Mouse (Mus musculus): Measurements from ENCODE around the gene Sdk2. TPM values are rescaled to one million over a fixed set of nuclear protein-coding genes. Genes with fewer than 3 reads are reported as not detected.

Sdk2 gene
- polyA plus RNA-seq, 1 experiment from 2014 or later: 3.5 TPM

- no peak overlapping the region for H3K27ac ChIP-seq (ENCODE audit: low read depth)
- no peak overlapping the region for H3K4me3 ChIP-seq (ENCODE audit: low read depth, low read length)
- H3K9me3 ChIP-seq (ENCODE audit: low read depth, low read length): no peaks in the 10 kb centered on the region
- H3K4me1 ChIP-seq (ENCODE audit: insufficient read depth): 0 out of 2 replicates have a peak, but pooled peaks cover 6% of the 10 kb centered on the region
- DNase-seq (no peak), ATAC-seq (ENCODE audit: insufficient read depth) (no peak)
- H3K9ac ChIP-seq: no peak overlapping the region
- no peak for TF ChIP-seq CTCF (IDR thresholded peaks at IDR 0.05; ENCODE audit: low read depth)
- no peaks in the 10 kb centered on the region for H3K36me3 ChIP-seq (ENCODE audit: insufficient read depth)
- H3K27me3 ChIP-seq (ENCODE audit: insufficient read depth, low read length): peaks cover 10% of the 10 kb centered on the region
- WGBS: 27% methylated on average over 14 of the region's 14 CpGs
- no peak overlapping the region for H3K4me2 ChIP-seq
These were observed 49.9 kb downstream of the Sdk2 start for GRCm38 (mm10) chr11:114016889-114017392.

DNA sequence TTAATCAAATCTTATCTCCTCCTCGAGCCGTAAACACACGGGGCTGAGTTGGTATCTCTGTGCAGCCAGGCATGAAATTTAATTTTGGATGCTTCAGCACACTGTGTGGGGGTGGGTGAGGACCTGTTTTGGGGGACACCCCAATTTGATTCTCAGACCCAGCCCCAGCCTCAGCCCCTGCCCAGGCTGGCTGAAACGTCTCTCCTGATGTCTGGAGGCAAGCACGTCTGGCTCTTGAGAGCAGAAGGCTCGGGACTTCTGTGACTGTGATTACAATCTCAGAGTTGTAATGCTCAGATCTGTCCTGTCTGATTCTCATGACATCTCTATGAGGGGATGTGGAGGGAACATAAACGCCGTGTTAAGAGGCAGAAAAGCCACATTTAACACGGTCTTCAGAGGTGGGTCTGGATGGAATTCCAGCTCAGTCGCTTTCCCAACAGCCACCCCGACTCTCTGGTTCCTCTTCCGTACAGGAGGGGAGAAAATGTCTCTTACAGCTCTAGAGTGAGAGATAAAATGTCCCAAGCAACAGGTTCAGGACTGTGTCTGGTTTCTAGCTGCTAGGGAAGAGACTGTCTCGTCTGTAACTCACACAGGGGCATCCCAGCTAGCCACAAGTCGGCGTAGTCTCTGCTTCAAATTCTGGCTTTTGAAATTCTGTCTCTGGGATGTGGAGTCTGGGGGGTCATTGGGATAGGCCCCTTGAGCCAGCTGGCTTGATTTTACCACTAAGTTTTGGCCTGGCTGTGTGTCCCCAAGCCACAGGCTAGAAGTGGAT is 50.5 kb downstream of the Sdk2 start:
- TF ChIP-seq CTCF (IDR thresholded peaks at IDR 0.05; ENCODE audit: low read depth): no peak
- Histone ChIP-seq H3K4me1 (ENCODE audit: insufficient read depth) (0 out of 2 replicates have a peak, but pooled peaks cover 6% of the 10 kb centered on the region), H3K9me3 (ENCODE audit: low read depth, low read length) (no peaks in the 10 kb centered on the region), H3K4me3 (ENCODE audit: low read depth, low read length) (no peak overlapping the region), H3K36me3 (ENCODE audit: insufficient read depth) (no peaks in the 10 kb centered on the region), H3K27me3 (ENCODE audit: insufficient read depth, low read length) (peaks cover 10% of the 10 kb centered on the region), H3K27ac (ENCODE audit: low read depth) (no peak overlapping the region), H3K4me2 (no peak overlapping the region), H3K9ac (no peak overlapping the region)
- DNase-seq: no peak
- 31% methylated on average over 15 of the region's 15 CpGs for WGBS
- ATAC-seq (ENCODE audit: insufficient read depth): no peak

DNA sequence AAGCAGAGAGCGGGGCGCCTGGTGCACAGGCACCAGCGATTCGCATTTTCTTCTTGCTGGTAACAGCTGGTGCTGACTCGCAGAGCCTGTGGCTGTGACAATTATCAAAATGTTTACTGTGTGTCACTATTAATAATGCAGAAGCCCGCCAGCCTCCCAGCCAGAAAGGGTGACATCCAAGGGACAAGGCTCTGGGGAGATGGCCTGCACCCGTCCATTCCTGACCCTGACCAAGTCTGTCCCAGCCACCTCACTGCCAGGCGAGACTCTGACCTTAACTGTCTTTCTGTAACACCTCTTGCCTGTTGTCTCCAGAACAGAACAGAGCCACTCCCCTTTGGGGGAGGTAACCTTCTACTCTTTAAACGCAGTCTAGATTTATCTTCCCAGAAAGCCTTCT is 55.3 kb downstream of the Sdk2 start:
- Histone ChIP-seq H3K27ac (ENCODE audit: low read depth) (no peak overlapping the region), H3K9me3 (ENCODE audit: low read depth, low read length) (no peaks in the 10 kb centered on the region), H3K4me2 (no peak overlapping the region), H3K4me3 (ENCODE audit: low read depth, low read length) (no peak overlapping the region), H3K9ac (no peak overlapping the region), H3K27me3 (ENCODE audit: insufficient read depth, low read length) (peaks cover 4% of the 10 kb centered on the region; the same call in 1 of the 2 replicates), H3K4me1 (ENCODE audit: insufficient read depth) (peaks cover 6% of the 10 kb centered on the region), H3K36me3 (ENCODE audit: insufficient read depth) (no peaks in the 10 kb centered on the region)
- DNase-seq: peak; percentile 62
- TF ChIP-seq CTCF (IDR thresholded peaks at IDR 0.05; ENCODE audit: low read depth): no peak
- peak; percentile 64 for ATAC-seq (ENCODE audit: insufficient read depth)
- WGBS: 27% methylated on average over 9 of the region's 9 CpGs

DNA sequence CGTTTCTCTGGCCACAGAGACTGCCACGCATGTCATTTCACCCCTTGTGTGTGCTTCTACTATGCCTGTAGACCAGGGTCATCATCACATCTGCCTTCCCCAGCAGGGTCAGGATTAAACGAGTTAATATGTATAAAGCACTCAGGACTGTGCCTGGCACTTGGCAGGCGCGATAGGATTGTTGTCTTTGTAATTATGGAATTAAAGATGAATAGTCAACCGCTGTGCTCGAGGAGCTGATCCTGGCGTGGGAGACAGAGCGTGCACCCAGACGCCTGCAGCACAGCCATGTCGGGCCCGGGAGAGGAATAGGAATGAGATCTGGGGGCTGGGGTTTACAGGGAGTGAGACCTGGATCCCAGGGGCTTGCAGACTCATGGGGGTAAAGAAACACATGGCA is 61.0 kb downstream of the Sdk2 start:
- WGBS: 38% methylated on average over 12 of the region's 12 CpGs
- Histone ChIP-seq H3K4me3 (ENCODE audit: low read depth, low read length) (no peak overlapping the region), H3K9ac (no peak overlapping the region), H3K9me3 (ENCODE audit: low read depth, low read length) (no peaks in the 10 kb centered on the region), H3K4me2 (no peak overlapping the region), H3K4me1 (ENCODE audit: insufficient read depth) (peaks cover 6% of the 10 kb centered on the region), H3K36me3 (ENCODE audit: insufficient read depth) (no peaks in the 10 kb centered on the region), H3K27me3 (ENCODE audit: insufficient read depth, low read length) (no peaks in the 10 kb centered on the region), H3K27ac (ENCODE audit: low read depth) (no peak overlapping the region)
- ATAC-seq (ENCODE audit: insufficient read depth): no peak
- no peak for DNase-seq
- no peak for TF ChIP-seq CTCF (IDR thresholded peaks at IDR 0.05; ENCODE audit: low read depth)

- ATAC-seq (ENCODE audit: insufficient read depth) (no peak), DNase-seq (no peak)
- 91% methylated on average over 7 of the region's 7 CpGs for whole genome bisulfite sequencing
- H3K9me3 ChIP-seq (ENCODE audit: low read depth, low read length): no peaks in the 10 kb centered on the region
- no peak overlapping the region for H3K4me3 ChIP-seq (ENCODE audit: low read depth, low read length)
- H3K4me2 ChIP-seq: no peak overlapping the region
- peaks cover 6% of the 10 kb centered on the region for H3K4me1 ChIP-seq (ENCODE audit: insufficient read depth)
- H3K27ac ChIP-seq (ENCODE audit: low read depth): no peak overlapping the region
- TF ChIP-seq CTCF (IDR thresholded peaks at IDR 0.05; ENCODE audit: low read depth): no peak
- no peaks in the 10 kb centered on the region for H3K27me3 ChIP-seq (ENCODE audit: insufficient read depth, low read length)
- no peak overlapping the region for H3K9ac ChIP-seq
- H3K36me3 ChIP-seq (ENCODE audit: insufficient read depth): no peaks in the 10 kb centered on the region
These were observed 62.2 kb downstream of the Sdk2 start for GRCm38 (mm10) chr11:114004651-114005050.

GRCm38 (mm10) chr11:114003195-114003594 is 63.7 kb downstream of the Sdk2 start:
- Histone ChIP-seq H3K4me1 (ENCODE audit: insufficient read depth) (peaks cover 6% of the 10 kb centered on the region), H3K9me3 (ENCODE audit: low read depth, low read length) (no peaks in the 10 kb centered on the region), H3K36me3 (ENCODE audit: insufficient read depth) (no peaks in the 10 kb centered on the region), H3K27ac (ENCODE audit: low read depth) (no peak overlapping the region), H3K4me3 (ENCODE audit: low read depth, low read length) (no peak overlapping the region), H3K4me2 (no peak overlapping the region), H3K27me3 (ENCODE audit: insufficient read depth, low read length) (no peaks in the 10 kb centered on the region), H3K9ac (no peak overlapping the region)
- DNase-seq (peak; percentile 83), ATAC-seq (ENCODE audit: insufficient read depth) (peak; percentile 67; the same call in 1 of the 2 replicates)
- no peak for TF ChIP-seq CTCF (IDR thresholded peaks at IDR 0.05; ENCODE audit: low read depth)
- WGBS: 31% methylated on average over 3 of the region's 3 CpGs

DNA sequence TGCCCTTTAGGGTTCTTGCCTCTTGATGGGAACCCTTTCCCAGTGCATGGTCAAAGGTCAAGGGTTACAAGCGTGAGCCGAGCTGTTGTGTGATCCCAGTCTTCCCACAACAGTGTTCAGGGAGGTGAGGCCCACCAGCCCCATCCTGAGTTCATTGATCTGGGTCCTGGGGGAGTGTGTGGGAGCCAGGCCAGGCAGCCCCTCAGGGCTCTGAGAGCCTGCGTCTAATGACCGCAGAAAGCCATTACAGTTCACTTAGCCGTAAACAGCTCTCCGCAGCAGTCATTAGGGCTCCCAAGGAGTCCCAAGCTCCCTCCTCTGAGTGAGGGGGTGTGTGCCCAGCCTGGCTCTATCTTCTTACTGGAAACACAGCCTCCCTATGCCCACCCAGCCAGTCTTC is 66.8 kb downstream of the Sdk2 start:
- H3K27ac ChIP-seq (ENCODE audit: low read depth): no peak overlapping the region
- DNase-seq: no peak

More for the DNA sequence above, 66.8 kb downstream of the Sdk2 start:
- no peak for TF ChIP-seq CTCF (IDR thresholded peaks at IDR 0.05; ENCODE audit: low read depth)
- 73% methylated on average over 6 of the region's 6 CpGs for WGBS
- Histone ChIP-seq H3K4me2 (no peak overlapping the region), H3K36me3 (ENCODE audit: insufficient read depth) (no peaks in the 10 kb centered on the region), H3K9ac (no peak overlapping the region), H3K4me1 (ENCODE audit: insufficient read depth) (no peaks in the 10 kb centered on the region), H3K9me3 (ENCODE audit: low read depth, low read length) (no peaks in the 10 kb centered on the region), H3K4me3 (ENCODE audit: low read depth, low read length) (no peak overlapping the region), H3K27me3 (ENCODE audit: insufficient read depth, low read length) (no peaks in the 10 kb centered on the region)
- ATAC-seq (ENCODE audit: insufficient read depth): no peak
